Mouse (Mus musculus) embryonic fibroblast, embryonic 13.5 days (primary cell): ENCODE data around the gene Pfdn6.

ENCODE experiments used
- CTCF ChIP-seq: IDR thresholded peaks from 2 replicates; pipeline ENCODE4 v1.5.1; 2011; ENCODE audit warnings: mild to moderate bottlenecking, control low read depth, low read length, moderate library complexity, borderline replicate concordance; ENCODE audit not compliant: insufficient read depth
- POLR2A ChIP-seq: IDR thresholded peaks from 2 replicates; pipeline ENCODE4 v1.6.1; 2011; ENCODE audit warnings: low read depth, mild to moderate bottlenecking, control low read depth, low read length, moderate library complexity

DNA sequence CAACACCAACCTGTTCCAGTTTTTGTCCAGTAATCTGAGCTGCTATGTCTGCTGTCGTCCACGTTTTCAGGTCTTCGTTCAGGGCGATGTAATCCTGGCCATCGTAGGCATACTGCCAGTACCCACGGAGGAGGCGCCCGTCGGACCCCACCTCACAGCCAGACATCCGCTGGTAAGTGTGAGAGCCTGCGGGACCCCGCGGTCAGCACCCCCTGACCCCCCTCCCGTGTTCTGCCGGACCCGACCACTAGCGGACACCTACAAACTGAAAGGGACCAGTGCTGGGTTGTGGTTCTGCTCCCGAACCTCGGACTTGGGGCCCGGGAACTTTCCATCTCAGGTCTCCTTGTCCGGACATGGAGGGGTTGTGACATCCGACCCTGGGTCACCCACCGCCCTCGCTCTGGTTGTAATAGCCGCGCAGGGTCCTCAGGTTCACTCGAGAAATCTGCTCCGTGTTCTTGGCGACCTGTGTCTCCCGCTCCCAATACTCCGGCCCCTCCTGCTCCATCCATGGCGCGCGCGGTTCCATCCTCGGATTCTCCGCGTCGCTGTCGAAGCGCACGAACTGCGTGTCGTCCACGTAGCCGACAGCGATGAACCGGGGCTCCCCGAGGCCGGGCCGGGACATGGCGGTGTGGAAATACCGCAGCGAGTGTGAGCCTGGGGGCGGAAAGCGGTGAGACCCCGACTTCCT is 37.9 kb upstream of the Pfdn6 start:
- TF ChIP-seq POLR2A, result no peak
- TF ChIP-seq CTCF, result no peak
